Mouse (Mus musculus): ENCODE results near the gene Plcxd2.

The Plcxd2 gene

DNA sequence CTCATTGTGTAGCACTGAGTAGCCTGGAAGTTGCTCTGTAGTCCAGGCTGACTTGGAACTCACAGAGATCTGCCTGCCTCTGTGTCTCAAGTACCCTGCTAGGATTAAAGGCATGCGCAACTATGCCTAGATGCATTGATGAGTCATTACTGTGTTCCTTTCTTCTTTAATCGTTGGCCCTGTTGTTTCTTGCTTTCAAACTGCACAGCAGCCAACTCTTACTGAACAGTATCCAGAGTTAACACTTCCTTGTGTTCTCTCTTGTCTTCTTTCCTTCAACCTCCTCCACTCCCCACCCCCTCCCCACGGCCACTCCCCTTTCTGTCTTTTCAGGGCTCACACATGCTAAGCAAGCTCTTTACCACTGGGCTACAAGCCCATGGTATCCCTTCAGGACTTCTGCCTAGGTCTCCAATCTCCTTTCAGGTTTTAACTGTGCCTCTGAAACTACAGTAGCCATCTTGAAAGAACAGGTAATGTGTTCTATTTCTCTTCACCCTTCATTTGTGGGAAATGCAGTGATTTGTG, 74.0 kb downstream of the Plcxd2 start:
- DNase-seq = no peak

DNA sequence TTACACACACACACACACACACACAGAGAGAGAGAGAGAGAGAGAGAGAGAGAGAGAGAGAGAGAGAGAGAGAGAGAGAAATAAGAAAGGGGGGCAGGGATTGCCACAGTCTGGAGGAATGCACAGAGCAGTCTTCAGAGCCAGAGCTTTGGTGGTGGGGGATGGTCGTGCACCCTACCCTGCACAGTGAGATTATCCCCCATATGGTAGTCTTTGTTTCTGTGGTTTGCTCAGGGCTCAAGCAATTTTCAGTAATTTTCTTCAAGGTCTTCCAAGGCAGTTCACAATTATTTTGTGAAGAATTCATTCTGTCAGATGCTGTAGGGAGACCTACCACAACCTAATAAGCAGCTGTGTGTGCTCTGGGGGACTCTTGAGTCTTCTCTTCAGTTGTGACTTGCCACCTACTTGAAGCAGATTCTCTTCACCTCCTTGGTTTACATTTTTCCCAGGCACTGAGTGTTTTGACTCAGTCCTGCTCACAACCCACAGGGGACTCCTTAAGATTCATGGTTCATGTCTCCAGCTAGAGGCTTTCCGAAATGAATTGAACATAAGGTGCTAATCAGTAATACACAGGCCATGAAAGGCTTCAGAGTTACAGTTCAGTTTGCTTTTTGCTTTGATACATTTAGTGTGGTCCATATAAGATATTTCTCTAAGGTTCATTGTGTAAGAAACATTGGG, 75.2 kb downstream of the Plcxd2 start:
- peak; percentile 31 to 45 for DNase-seq

DNA sequence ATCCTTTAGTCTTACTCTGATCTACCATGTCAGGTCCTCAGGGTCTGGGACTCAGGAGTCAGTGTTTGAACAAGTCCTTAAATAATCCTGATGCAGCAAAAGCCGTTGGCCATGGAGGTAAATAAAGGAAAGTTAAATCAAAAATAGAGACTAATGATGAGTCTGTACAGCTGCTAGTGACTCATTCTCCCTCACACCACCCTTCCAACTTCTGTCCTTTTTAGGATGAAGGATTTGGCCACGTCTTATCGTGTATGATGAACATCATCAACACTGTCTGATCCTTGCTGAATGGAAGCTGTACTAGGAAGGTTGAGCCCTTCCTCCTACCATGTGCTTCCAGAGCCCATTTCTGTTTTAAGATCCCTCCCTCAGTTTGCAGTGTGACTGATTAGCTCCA, 79.7 kb downstream of the Plcxd2 start:
- no peak for DNase-seq

DNA sequence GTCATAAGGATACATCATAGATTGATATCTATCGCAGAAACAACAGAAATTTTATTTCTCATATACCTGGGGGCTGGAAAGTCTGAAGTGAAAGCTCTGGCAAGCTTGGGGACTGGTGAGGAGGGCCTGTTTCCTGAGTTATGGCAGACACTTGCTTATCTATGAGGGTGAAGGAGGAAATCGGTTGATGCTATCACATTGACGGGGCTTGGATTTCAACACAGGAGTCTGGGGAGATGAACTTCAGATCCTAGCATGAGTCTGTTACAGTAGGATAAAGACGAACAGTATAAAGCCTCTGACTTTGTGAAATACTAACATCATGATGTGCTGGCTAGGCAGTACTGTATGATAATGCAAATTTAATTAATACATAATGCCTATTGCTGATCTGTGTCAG, 81.9 kb downstream of the Plcxd2 start:
- DNase-seq = no peak

GRCm38 (mm10) chr16:45927601-45928000, 82.4 kb downstream of the Plcxd2 start:
- no peak for DNase-seq

DNA sequence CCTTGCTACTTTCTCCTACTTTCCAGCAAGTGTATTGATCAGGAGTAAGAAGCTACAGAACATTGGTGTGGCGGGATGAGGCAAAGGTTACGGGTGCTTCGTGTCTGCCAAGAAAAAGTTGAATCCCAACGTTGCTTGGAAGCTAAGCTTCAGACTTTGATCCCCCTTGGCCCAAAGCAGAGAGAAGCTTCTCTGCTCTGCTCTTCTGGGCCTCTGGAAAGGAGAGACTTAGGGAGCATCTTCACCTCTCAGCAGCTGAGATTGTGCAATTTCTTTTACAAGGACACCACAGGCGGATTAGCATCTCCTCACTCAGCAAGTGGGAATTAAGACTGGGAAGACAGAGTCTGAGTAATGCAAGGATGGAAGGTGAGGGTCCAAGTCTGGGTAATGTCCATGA, 83.1 kb downstream of the Plcxd2 start:
- no peak for DNase-seq

GRCm38 (mm10) chr16:45923731-45924424, 86.1 kb downstream of the Plcxd2 start:
- peak; percentile 75 to 80 for DNase-seq

DNA sequence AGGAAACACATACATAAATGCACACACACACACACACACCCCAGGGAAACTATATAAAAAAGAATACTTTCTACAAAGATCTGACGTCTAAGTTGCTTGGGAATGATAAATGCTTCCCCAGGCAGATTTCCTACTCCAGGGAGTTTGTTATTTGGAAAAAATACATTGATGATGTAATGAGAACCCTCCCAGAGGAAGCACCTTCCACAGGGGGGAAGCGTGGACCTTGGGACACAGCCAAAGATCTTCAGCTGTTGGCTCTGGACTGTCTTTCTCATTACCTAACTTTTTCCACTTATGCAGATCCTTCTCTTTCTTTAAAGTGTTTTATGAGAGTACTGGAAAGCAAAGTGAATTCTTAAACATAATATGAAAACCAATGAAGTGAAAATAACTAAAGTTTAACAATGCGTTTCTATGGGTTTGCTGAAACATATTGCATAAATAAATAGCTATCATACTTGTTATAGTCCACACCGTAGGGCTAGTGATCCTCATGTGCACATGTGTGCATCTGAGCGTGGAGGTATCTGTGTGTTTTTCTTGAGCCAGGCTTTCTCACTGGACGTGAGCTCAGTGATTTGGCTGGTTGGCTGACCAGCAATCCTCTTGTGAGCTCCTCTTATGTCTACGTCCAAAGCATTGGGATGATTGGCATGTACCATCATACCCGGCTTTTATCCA, 87.3 kb downstream of the Plcxd2 start:
- peak; percentile 58 to 68 for DNase-seq

DNA sequence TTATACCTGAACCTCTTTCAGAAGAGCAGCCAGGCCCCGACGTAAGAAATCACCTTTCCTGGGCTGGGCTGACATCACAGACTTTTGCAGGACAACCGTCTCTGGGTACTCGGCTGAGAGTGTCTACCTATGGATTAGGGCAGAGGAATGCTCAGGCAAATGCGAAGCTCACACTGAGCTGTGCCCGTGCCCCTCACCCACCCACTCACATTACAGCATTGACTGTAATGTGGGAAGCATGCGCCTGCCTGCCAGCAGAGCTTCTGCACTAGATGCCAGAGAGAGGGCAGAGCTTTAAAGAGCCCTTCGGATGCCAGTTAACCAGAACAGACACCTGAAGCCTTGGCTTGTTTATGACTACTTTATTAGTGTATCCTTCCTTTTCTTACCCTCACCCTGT, 90.4 kb downstream of the Plcxd2 start:
- DNase-seq = no peak
